Mouse (Mus musculus) urinary bladder, adult 2 months (tissue): Measurements from ENCODE around the gene Olfr1330. TPM values are rescaled to one million over a fixed set of nuclear protein-coding genes. Genes with fewer than 3 reads are reported as not detected.
"Not testable (repeated sequence)": the region's sequence is repeated elsewhere in the genome, so short reads cannot be mapped to it uniquely, and the experiment has no call there.

Experiments
- DNase-seq: peaks from one replicate; pipeline ENCODE4 v3.0.0; 2022; ENCODE audit warnings: low spot score
- polyA plus RNA-seq: library from polyadenylated mRNA; depleted of rRNA; stranded (reverse); fragments of >200 nt; gene quantifications from 2 replicates; pipeline ENCODE4 v1.2.3, GENCODE M21; 2012; rRNA removed

The Olfr1330 gene
- not detected in 2 replicates for polyA plus RNA-seq

DNA sequence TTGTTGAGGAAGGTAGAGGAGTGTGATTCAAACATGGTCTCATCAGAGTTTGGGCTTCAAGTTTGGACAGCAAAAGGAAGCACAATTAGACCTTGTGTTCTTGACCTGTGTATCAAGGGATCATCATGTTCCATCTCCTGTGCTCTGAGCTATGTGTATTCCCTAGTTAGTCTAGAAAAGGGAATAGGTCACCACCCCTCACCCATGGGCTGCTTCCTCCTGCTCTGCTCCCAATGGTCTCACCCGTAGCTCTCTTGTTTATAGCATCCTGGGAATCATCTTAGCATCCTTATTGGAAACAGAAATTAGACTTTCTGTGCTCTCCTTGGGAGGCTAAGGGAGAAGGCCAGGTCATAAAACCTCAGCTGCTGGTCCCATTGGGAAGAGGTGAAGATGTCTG, at the start of gene Olfr1330:
Gene Olfr1330 (plus strand): TSS at position 301 of the 400 bp plus-strand sequence.
- no peak for DNase-seq

DNA sequence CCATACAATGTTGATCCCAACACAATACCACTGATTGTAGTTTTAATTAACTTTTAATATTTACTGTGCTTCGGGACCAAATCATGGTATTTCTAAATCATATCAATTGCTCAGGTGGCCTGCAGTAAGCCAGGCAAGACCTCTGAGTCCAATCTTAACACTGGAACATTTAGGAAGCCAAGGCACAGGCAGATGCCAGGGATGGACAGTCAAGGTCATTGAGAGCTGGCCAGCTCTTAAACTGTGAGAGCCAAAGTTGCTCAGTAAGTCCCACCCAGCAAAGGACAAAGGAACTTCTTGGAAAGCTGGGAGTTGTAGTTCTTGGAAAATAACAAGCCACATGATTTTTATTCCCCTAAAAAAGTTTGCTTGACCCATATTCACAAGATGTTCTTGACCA, 26.6 kb upstream of the Olfr1330 start:
- DNase-seq, result no peak

DNA sequence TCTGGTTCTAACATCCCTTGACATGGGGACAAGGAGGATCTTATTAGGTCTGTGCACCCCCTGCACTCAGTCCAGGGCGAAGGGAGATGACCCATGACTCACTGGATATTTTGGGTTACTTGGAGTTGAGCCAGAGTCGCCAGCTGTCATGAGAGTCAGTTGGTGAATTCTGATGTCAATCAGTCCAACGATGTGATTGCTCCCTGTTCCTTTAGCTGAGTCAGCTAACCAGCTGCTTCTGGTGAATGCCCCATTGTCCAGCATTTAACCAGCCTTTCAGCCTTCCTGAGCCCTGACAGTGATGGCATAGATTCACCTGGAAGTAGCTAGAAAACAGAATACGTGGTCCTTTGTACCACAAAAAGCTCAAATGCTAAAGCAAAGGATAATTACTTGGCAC, 25.7 kb upstream of the Olfr1330 start:
- DNase-seq, result no peak

DNA sequence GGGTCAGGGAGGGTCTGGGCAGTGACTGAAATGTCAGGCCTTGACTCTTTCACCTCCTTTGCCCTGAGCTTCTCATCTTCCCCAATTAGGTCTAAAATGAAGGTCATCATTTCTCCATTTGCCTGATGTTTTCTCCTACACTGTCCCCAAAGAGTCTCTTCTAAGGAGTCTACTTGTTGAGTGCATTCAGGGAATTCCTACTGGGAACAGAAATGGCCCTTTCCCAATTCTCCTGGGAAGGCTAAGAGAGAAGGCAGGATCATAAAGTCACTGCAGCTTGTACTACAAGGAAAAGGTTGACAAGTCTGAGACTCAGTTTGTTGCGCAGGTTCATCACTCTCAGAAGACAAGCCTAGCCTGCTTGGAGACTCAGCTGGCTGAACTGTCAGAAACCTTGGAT, 24.0 kb upstream of the Olfr1330 start, which contains the start of gene Olfr1331:
Gene Olfr1331 (plus strand): TSS at position 301 of the 400 bp plus-strand sequence.
- no peak for DNase-seq

DNA sequence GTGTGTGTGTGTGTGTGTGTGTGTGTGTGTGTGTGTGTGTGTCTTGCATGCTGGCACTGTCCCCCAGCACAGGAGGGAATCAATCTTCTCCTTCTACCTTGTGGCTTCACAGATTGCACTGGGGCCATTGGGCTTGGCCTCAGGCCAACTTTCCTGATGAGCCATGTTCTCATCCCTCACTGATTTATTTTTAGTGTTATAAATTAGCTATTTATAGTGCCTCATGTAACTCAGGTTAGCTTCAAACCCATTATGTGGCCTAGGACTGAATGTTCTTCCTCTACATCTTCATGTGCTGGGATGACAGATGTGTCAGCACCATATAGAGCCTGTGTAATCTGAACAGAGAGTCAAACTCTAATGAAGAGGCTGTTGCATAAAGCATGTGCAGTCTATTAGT, 20.8 kb upstream of the Olfr1330 start:
- DNase-seq, result no peak

DNA sequence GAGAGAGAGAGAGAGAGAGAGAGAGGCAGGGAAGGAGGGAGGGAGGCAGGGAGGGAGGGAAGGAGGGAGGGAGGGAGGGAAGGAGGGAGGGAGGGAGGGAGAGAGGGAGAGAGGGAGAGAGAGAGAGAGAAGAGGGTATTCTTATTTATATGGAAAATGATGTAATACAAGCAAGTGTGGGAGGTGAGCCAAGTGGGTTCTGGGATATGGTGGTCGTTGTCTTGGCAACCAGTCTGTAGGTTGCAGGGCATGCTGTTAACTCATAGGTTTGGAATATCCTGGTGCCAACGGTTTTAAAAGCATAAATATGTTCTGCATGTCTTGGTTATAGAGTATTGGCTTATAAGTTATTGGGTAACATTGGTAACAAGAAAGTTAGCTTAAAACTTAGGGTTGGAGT, 13.6 kb downstream of the Olfr1330 start:
- no peak for DNase-seq

DNA sequence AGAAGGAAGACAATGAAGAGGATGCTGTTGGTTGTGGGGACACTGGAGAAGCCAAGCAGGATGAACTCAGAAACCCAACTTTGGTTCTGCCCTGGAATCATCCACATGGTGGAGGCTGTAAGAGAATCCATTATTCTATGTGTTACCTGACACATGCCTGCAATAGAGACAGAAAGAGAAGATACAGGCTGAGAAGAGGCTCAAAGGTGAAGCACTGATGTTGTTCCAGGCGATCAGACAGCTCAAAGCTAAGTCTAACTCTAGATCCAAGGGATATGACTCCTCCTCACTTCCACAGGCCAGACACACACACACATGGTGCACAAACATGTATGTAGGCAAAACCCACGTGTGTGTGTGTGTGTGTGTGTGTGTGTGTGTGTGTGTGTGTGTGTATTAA, 29.0 kb downstream of the Olfr1330 start, which contains the start of gene Olfr1329:
Gene Olfr1329 (minus strand): TSS at position 101 of the 400 bp plus-strand sequence.
- not testable (repeated sequence) for DNase-seq

DNA sequence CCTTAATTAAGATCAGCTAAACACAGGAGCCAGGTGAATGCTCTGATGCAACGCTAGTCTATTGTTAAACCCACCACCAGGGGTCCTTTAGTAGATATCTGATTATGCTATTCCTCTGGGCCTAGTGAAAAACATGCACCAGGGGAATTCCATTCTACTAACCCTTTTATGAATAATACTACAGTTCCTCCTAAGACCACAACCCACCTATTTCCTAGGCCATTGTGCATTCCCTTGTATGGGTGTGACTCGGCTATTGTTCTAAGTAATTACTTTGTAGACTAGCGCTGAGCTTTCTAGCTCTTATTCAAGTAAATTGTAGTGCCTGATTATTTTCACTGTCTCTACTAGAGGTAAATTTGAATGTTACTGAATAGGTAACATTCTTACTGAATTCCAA, 42.9 kb downstream of the Olfr1330 start:
- not testable (repeated sequence) for DNase-seq

DNA sequence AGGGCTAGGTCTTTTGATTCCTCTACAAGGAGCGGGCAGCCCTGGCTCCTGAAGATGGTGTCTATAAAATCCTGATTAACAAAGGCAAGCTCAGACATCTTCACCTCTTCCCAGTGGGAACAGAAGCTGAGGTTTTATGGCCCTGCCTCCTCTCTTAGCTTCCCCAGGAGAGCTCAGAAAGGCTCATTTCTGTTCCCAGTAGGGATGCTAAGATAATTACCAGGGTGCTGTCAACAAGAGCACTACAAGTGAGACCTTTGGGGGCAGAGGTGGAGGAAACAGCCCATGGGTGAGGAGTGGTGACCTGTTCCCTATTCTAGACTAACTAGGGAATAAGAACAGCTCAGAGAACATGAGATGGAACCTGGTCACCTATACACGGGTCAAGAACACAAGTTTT, 50.1 kb downstream of the Olfr1330 start, which contains the start of gene Olfr1328:
Gene Olfr1328 (minus strand): TSS at position 101 of the 400 bp plus-strand sequence.
- DNase-seq, result no peak

Other genes with a start within 250 kb of the Olfr1330 start
- not detected in 2 replicates for gene Olfr62, start 229.6 kb upstream of the Olfr1330 start, polyA plus RNA-seq
- gene Olfr1342, start 195.8 kb upstream of the Olfr1330 start, polyA plus RNA-seq, result not detected in 2 replicates
- gene Olfr1341, start 185.1 kb upstream of the Olfr1330 start, polyA plus RNA-seq, result not detected in 2 replicates
- gene Olfr1340, start 168.5 kb upstream of the Olfr1330 start, polyA plus RNA-seq, result not detected in 2 replicates
- not detected in 2 replicates for gene Olfr1339, start 156.4 kb upstream of the Olfr1330 start, polyA plus RNA-seq
- not detected in 2 replicates for gene Olfr1338, start 129.9 kb upstream of the Olfr1330 start, polyA plus RNA-seq
- gene Olfr1337, start 106.0 kb upstream of the Olfr1330 start, polyA plus RNA-seq, result not detected in 2 replicates
- not detected in 2 replicates for gene Olfr1335, start 78.7 kb upstream of the Olfr1330 start, polyA plus RNA-seq
- not detected in 2 replicates for gene Olfr1333, start 52.3 kb upstream of the Olfr1330 start, polyA plus RNA-seq
- not detected in 2 replicates for gene Olfr1331, start 23.9 kb upstream of the Olfr1330 start, polyA plus RNA-seq
- gene Olfr1329, start 28.9 kb downstream of the Olfr1330 start, polyA plus RNA-seq, result not detected in 2 replicates
- gene Olfr1328, start 50.0 kb downstream of the Olfr1330 start, polyA plus RNA-seq, result 0.03 TPM in 1 of 2 replicates, not detected in the other
- 0.08 and 0.27 TPM in 2 replicates for gene Lao1, start 73.0 kb downstream of the Olfr1330 start, polyA plus RNA-seq
- gene Slc2a1, start 220.1 kb downstream of the Olfr1330 start, polyA plus RNA-seq, result 36.2 and 38.7 TPM in 2 replicates